Mouse (Mus musculus) splenic B cell, adult 2 months (primary cell): ENCODE data around the gene Gm11172.

Source experiments
- DNase-seq: peaks from one replicate; pipeline ENCODE4 v3.0.0-alpha.2; 2011; ENCODE audit warnings: low read depth, low spot score
- H3K27me3 ChIP-seq: 2 replicates; pipeline ENCODE4 v1.6.1; 2012; ENCODE audit warnings: mild to moderate bottlenecking, low read length, moderate library complexity, mixed read lengths; ENCODE audit not compliant: control insufficient read depth, poor library complexity, insufficient read depth, severe bottlenecking
- H3K36me3 ChIP-seq: 2 replicates; pipeline ENCODE4 v1.6.1; 2012; ENCODE audit warnings: mild to moderate bottlenecking, low read length, moderate library complexity, mixed read lengths; ENCODE audit not compliant: control insufficient read depth, poor library complexity, insufficient read depth, severe bottlenecking

Gm11172 gene

DNA sequence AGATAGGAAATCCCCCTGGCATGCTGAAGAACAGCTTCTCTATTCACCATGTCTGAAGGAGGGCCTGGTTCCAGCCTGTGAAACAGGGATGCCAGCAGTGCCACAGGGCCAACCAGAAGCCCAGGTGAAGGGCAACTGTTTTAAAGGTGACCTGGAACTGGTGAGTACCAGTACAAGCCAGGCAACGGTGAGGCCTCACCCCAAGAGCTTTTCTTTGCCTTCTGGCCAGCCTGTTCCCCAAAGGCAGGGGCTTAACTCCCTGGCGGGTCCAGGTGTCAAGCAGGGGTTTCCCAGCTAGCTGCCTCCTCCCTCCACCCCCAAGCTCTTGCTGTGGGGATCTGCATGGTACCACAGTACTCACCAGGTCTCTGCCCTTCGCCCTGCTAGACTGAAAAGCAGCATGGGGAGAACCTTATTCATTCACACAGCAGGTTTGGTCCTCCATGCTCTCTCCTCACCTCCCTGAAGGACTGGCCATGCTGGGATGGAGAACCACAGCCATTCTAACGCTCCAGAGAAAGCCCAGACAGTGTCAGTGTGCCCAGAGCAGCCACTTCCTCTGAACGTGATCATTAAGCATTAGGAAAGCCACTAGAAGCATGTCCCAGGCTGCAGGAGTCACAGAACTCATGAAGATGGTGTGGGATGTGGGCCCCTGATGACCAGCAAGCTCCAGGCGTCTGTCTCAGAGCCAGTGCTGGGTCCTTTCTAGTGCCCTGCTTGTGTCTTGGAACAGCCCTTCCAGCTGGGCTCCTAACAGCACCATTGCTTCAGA, 30.2 kb upstream of the Gm11172 start:
- no peaks in the 10 kb centered on the region for H3K27me3 ChIP-seq
- no peaks in the 10 kb centered on the region for H3K36me3 ChIP-seq
- DNase-seq = no peak

DNA sequence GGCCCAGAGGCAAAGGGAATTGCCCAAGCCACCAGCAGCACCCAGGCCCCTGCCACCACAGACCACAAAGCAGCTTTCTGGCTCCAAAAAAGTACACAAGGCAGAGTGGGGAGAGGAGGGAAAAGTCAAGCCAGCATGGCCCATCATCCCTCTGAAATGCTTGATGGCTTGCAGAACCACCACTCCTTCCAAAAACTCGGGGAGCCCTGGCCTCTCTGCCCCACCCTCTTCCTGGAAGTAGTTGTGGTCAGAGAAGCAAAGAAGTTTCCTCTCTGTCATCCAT, 29.6 kb upstream of the Gm11172 start:
- H3K27me3 ChIP-seq = no peaks in the 10 kb centered on the region
- DNase-seq = no peak

DNA sequence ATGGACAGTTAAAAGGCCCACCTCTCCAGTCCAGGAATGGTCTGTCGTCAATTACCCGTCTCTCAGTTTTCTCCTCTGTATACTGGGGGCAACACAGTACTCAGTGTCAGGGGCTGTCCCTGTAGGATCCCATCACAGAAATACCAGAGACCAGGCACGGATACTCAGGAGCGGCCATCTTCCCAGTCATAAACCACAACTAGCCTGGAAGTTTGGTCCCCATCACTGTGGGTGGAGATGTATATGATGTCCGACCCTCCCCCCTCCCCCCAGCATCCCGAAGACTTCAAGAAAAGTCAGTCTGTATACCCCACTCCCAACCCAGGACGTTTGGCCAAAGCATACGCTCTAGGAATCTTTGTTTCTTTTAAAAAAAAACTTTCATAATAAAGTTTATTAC, 29.3 kb upstream of the Gm11172 start:
- no peak for DNase-seq
- H3K27me3 ChIP-seq = no peaks in the 10 kb centered on the region

More for the DNA sequence above, 29.6 kb upstream of the Gm11172 start:
- H3K36me3 ChIP-seq = no peaks in the 10 kb centered on the region

DNA sequence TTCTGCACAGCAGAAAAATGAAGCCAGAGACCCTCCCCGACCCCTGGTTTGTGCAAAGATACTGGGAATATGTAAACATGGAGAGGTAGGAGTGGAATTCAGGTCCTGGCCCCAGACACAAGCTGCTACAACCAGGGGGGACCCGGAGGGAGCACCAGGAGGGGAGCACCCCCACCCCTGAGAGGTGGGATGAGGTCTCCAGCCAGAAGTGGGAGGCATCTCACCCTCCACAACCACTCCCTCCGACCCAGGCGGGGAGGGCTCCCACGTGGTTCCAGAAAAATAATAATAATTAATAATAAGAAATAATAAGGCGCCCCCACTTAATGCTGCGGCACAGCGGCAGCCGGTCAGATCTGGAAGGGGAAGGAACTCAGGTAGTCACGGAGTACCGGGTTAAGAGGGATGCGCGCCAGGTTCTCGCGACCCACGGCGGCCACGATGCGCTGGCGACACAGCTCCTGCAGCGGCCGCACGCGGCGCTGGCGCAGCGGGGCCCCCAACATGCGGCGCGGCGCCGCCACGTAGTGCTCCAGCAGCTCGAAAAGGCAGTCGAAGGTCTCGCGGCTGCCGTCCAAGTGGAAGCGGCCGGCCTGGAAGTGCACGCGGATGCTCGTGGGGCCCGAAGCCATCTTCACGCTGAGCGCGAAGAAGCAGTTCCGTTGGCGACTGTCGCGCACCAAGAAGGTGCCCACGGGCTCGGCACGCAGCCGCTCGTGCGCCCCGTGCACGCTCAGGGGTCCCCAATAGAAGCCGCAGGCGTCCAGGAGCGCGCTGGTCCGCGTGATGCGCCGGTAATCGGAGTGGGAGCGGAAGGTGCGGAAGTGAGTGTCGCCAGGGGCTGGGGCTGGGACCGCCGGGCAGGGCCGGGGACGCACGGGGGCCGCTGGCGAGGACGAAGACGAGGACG, 28.6 kb upstream of the Gm11172 start:
- peak; percentile 60 for DNase-seq
- Histone ChIP-seq H3K36me3 (no peaks in the 10 kb centered on the region), H3K27me3 (no peaks in the 10 kb centered on the region)

More for the DNA sequence above, 29.3 kb upstream of the Gm11172 start:
- H3K36me3 ChIP-seq = no peaks in the 10 kb centered on the region

DNA sequence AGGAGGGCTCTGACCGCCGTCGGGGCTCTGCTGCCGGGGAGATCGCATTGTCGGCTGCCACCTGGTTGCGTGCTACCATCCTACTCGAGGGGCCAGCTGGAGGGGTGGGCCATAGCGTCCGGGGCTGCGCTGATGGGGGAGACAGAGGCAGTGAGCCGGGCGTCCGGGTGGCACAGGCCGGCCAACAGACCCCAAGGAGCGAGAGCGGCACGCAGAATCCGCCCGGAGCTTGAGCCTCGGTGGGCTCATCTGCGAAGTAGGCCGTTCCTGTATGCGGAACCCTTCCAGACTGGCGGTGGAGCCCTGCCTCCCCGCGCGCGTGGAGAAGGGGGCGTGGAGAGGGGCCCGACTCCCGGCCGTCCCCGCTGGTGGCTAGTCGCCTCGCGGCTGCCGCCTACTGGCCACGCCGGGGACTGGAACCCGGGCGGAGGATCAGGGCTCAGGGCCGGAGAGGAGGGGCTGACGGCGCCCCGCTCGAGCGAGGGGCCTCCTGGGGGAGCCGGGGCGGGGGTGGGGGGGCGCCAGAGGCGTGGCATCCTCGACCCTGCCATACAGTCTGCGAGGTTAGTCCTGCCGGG, 27.8 kb upstream of the Gm11172 start:
- no peaks in the 10 kb centered on the region for H3K27me3 ChIP-seq
- peak; percentile 92 for DNase-seq
- no peaks in the 10 kb centered on the region for H3K36me3 ChIP-seq

DNA sequence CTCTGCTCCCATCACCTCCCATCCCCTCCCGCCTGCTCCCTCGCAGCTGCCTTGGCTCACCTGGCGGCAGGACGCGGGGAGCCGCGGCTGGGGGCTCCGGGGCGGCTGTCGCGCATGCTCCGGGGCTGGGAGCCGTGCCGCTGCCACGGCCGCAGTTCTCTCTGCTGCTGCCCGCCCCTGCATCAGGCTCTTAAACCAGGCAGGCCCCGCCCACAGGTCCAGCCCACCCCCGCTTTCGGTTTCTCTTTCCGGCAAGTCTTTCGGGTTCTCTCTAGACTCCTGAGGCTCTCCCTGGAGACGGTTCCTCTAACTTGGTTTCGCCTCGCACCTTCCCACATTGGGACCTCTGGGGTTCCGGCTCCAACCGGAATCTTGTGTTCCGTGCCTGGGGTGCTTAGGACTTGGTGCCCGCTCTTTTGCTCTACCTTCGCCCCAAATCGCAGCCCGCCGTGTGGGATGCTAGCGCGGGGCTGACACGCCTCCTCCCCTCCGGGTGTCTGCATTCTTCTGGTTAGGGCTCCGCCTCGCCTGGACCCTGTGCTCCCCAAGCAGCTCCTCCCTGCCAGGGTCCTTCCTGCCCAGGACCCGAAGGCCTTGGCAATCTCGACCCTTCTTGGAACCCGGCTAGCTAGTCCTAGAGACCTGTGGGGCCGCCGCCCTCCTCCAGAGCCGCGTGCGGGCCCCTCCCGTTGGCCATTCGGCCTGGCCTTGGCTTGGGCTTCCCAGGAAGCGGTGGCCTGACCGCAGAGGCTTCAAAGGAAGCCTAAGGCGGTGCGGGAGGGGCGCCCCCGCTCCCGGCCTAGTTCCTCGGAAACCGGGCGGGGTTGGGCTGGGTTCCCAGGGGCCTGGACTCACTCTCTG, 27.1 kb upstream of the Gm11172 start, which contains the start of gene Socs1:
TSS of gene Socs1 (minus strand) at position 166 of the 861 bp plus-strand sequence.
- H3K27me3 ChIP-seq = no peaks in the 10 kb centered on the region
- H3K36me3 ChIP-seq = no peaks in the 10 kb centered on the region
- DNase-seq = peak; percentile 94

DNA sequence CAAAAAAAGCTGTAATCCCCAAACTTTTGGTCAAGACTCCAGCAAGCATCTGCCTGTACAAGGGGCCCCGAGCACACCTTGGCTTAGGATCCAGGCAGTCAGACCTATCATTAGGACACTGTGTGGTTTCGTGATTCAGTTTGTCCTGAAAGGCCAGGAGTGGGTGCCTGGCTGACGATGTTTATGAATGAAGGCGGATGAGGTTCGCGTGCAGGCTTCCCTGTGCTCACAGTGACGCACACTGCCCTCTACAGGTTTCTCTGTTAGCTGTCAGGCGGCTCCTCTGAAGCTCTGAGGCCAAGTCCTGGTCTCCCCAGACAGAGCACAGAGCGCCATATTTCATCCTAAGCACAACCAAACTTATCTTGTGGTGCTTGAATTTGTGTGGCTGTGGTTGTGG, 26.4 kb upstream of the Gm11172 start:
- Histone ChIP-seq H3K36me3 (no peaks in the 10 kb centered on the region), H3K27me3 (no peaks in the 10 kb centered on the region)
- peak; percentile 93 for DNase-seq

DNA sequence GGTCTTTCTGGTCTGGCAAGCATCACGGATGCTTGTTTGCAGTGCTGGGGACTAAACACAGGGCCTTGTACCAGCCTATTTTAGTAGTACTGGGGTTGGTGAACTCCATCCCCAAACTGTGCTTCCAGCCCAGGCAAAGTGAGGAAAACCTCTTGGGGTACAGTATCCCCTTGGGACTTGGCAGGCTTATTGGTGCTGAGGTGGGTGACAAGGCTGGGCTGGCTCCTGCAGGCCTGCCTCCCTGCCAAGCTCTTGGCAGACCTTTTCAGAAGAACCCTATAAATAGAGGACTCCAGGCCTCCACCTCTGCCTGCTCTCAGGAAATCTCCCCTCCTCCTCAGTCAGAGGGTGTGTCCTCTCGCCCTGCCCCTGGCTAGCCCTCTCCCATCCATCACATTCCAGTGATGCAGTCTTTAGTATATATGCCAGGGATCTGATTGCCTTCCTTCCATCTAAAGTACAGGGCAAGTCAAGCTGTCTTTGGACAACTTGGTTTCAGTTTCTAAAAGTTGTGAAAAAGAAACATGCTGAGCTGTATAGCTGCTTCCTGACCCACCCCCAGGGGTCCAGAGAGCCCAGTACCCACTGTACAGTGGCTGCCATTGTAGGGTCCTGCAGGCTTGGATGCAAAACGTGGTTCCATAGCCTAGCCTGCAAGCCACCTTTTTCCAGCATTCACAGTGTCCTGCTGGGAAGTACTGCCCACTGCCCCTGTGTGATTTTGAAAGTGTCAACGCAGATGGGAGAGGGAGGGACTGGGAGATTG, 25.8 kb upstream of the Gm11172 start:
- H3K36me3 ChIP-seq = no peaks in the 10 kb centered on the region
- no peak for DNase-seq
- H3K27me3 ChIP-seq = no peaks in the 10 kb centered on the region

DNA sequence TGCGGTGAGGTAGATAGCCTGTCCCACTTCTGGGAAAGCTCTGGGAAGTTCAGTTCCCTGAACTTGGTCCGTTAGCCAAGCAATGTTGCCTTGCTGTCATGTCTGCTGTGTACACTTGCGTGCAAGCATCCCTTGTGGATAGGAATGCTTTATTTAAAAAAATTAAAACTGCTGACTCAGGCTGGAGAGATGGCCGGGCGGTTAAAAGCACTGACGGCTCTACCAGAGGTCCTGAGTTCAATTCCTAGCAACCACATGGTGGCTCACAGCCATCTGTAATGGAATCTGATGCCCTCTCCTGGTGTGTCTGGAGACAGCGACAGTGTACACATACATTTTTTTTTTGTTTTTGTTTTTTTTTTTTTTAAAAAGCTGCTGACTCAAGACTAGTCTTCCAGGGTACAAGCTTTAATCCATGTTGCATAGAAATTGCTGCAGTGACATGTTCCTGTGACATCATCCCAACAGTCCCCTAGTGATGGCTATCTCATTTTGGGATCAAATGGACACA, 25.1 kb upstream of the Gm11172 start:
- Histone ChIP-seq H3K27me3 (no peaks in the 10 kb centered on the region), H3K36me3 (no peaks in the 10 kb centered on the region)
- no peak for DNase-seq

DNA sequence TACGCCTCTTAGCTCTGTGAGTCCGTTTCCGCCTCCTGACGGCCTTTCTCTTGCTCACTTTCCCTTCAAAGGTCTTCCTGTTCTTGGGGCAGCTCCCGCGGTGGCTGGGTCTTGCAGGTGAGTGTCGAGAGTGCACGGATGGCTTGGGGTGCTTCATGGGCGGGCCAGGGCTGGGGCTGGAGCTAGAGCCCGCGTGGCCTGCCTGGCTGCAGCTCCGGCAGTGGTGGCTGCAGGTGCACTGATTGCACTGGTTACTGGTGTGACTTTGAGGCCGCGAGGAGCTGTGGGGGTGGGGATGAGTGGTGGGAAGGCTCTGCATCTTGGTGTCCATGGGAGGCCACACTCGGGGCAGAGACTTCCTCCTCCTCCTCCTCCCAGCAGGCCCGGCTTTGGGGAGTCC, 24.4 kb upstream of the Gm11172 start, which contains the start of gene Tnp2:
TSS of gene Tnp2 (minus strand) at position 390 of the 400 bp plus-strand sequence.
- Histone ChIP-seq H3K27me3 (no peaks in the 10 kb centered on the region), H3K36me3 (no peaks in the 10 kb centered on the region)
- no peak for DNase-seq

DNA sequence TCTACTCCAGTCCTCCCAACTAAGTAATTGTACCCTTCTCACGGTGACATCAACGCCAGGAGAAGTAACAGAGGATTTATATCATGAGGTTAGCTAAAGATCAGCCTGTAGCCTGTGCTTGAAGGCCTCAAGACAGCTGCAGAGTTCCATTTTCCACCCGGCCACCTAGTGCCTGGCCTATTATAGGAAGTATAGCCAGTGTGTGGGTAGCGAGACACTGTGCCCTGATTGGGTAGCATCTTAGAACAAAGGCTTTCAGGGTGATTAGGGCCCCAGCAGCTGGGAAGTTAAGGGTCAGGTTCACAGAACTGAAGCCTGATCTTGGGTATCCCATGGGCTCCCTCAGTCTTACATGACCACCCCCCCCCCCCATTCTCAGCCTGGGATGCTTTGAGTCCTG, 23.8 kb upstream of the Gm11172 start:
- no peaks in the 10 kb centered on the region for H3K27me3 ChIP-seq
- DNase-seq = no peak
- no peaks in the 10 kb centered on the region for H3K36me3 ChIP-seq

DNA sequence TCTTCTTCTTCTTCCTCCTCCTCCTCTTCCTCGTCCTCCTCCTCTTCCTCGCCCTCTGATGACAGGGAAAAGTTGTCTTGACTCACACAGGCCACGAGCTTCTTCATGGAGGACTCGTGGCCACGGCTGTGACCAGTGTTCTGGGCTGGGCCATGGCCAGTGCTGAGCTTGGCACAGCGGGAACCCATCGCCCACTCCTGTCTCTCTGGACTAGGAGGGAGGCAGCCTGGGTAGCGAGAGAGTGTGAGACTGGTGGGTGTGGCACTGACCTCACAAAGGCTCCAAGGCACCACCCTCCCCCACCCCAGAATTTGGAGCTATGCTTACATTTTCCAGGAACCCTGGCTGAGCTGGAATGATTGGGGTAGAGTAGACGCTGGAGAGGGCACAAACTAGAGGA, 22.0 kb upstream of the Gm11172 start, which contains the start of gene Prm3:
TSS of gene Prm3 (minus strand) at position 213 of the 400 bp plus-strand sequence.
- no peaks in the 10 kb centered on the region for H3K36me3 ChIP-seq
- DNase-seq = no peak
- no peaks in the 10 kb centered on the region for H3K27me3 ChIP-seq

DNA sequence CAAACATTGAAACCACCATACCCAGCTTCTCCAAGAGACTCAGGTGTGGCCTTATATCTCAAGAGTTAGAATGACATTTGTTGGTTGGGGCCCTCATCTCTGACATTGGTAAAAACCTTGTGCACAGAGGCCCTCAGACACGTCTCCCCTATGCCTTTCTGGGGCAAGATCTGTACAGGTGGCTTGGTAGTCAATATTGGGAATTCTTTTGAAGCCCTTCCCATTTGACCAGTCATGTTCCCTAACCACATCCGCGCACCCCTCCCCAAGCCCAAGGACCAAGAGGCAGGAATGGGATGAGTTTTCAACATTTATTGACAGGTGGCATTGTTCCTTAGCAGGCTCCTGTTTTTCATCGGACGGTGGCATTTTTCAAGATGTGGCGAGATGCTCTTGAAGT, 16.7 kb upstream of the Gm11172 start, which contains the start of gene Prm2:
TSS of gene Prm2 (minus strand) at position 101 of the 400 bp plus-strand sequence.
- Histone ChIP-seq H3K27me3 (no peaks in the 10 kb centered on the region), H3K36me3 (no peaks in the 10 kb centered on the region)
- DNase-seq = no peak
